Mouse (Mus musculus): ENCODE results near the gene Ak2. TPM values are rescaled to one million over a fixed set of nuclear protein-coding genes. Genes with fewer than 3 reads are reported as not detected.

Gene Ak2
- polyA plus RNA-seq, 1 experiment from 2014 or later: 183 TPM

DNA sequence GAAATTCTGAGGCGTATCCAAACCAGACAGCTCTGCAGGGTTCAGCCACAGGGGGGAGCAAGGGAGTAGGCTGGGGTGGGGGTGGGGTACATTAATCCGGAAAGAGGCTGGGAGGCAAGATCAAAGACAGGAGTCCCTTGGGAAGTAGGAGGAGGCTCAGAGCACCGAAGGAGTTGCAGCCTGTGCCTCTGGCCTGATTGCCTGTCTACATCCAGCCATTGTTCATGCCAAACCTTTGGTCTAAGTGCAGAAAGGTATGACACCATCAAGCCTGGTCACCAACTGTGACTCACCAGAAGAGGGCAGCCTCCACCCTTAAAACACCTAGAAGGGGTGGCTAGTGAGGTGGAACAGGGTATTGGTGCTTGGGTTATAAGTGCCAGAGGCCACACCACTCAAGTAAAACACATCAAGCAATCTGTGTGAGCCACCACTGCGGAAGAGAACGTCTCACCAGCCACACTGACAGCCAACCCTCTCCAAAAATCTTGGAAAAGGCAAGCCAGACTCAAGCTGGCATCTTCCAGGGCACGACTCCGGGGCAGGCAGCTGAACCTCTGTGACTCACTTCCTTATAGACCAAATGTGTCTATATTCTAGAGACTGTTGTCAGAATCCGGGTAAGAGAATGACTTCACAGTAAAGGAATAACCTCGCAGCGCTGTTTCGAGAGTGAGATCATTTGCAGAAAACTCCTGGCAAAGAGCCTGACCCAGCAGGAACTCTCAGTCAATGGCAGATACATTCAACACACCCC, 34.4 kb upstream of the Ak2 start:
- Histone ChIP-seq H3K4me1 (replicated peaks; ENCODE audit: control insufficient read depth, insufficient read depth, low read length) (peaks cover 5% of the 10 kb centered on the region), H3K27me3 (replicated peaks; ENCODE audit: control insufficient read depth, insufficient read depth, low read length) (no peaks in the 10 kb centered on the region), H3K9ac (ENCODE audit: low read length) (no peak overlapping the region), H3K36me3 (ENCODE audit: control insufficient read depth, insufficient read depth, low read length) (no peaks in the 10 kb centered on the region), H3K9me3 (ENCODE audit: control insufficient read depth, low read length) (no peaks in the 10 kb centered on the region), H3K27ac (ENCODE audit: low read depth) (0 out of 2 replicates have a peak overlapping the region, but pooled peaks have one; percentile 5), H3K4me3 (ENCODE audit: low read depth, low read length) (no peak overlapping the region), H3K4me2 (ENCODE audit: low read length) (no peak overlapping the region)
- 40% methylated on average over 11 of the region's 11 CpGs for WGBS
- DNase-seq (ENCODE audit: low spot score) (peak; percentile 70), ATAC-seq (replicated peaks; ENCODE audit: low FRiP score, low TSS enrichment, low read depth) (peak; percentile 33; the same call in 1 of the 2 replicates)

- DNase-seq (ENCODE audit: low spot score): no peak
- peaks cover 5% of the 10 kb centered on the region for H3K4me1 ChIP-seq (replicated peaks; ENCODE audit: control insufficient read depth, insufficient read depth, low read length)
- H3K9ac ChIP-seq (ENCODE audit: low read length): no peak overlapping the region
- WGBS: 81% methylated on average over 11 of the region's 11 CpGs
- no peak for ATAC-seq (replicated peaks; ENCODE audit: low FRiP score, low TSS enrichment, low read depth)
- 0 out of 2 replicates have a peak overlapping the region, but pooled peaks have one; percentile 5 for H3K27ac ChIP-seq (ENCODE audit: low read depth)
- H3K4me2 ChIP-seq (ENCODE audit: low read length): no peak overlapping the region
- no peaks in the 10 kb centered on the region for H3K9me3 ChIP-seq (ENCODE audit: control insufficient read depth, low read length)
- no peak overlapping the region for H3K4me3 ChIP-seq (ENCODE audit: low read depth, low read length)
- no peaks in the 10 kb centered on the region for H3K27me3 ChIP-seq (replicated peaks; ENCODE audit: control insufficient read depth, insufficient read depth, low read length)
- no peaks in the 10 kb centered on the region for H3K36me3 ChIP-seq (ENCODE audit: control insufficient read depth, insufficient read depth, low read length)
Observed at GRCm38 (mm10) chr4:128958156-128958555, 33.6 kb upstream of the Ak2 start.

DNA sequence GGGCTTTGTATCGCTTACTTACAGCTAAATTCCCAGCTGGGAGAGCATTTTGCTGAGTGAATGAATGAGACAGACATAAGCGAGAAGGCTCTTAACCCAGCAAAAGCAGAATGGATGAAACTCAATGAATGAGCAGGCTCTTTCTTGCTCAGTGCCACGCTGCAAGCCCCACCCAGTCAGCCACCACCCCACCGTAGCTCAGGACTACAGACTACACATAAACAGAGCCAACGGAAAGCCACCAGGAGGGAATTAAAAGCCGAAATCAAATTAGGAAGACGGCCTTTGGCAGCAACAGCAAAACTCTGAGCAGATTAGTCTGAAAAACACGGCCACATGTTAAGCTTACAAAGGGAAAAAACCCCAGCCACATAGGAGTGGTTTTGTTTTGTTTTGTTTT, 32.9 kb upstream of the Ak2 start:
- no peaks in the 10 kb centered on the region for H3K36me3 ChIP-seq (ENCODE audit: control insufficient read depth, insufficient read depth, low read length)
- no peak for DNase-seq (ENCODE audit: low spot score)
- 73% methylated on average over 8 of the region's 8 CpGs for WGBS
- no peak for ATAC-seq (replicated peaks; ENCODE audit: low FRiP score, low TSS enrichment, low read depth)
- no peaks in the 10 kb centered on the region for H3K27me3 ChIP-seq (replicated peaks; ENCODE audit: control insufficient read depth, insufficient read depth, low read length)
- no peaks in the 10 kb centered on the region for H3K9me3 ChIP-seq (ENCODE audit: control insufficient read depth, low read length)
- peaks cover 5% of the 10 kb centered on the region for H3K4me1 ChIP-seq (replicated peaks; ENCODE audit: control insufficient read depth, insufficient read depth, low read length)
- H3K4me3 ChIP-seq (ENCODE audit: low read depth, low read length): no peak overlapping the region
- H3K9ac ChIP-seq (ENCODE audit: low read length): no peak overlapping the region
- no peak overlapping the region for H3K4me2 ChIP-seq (ENCODE audit: low read length)
- no peak overlapping the region for H3K27ac ChIP-seq (ENCODE audit: low read depth)

DNA sequence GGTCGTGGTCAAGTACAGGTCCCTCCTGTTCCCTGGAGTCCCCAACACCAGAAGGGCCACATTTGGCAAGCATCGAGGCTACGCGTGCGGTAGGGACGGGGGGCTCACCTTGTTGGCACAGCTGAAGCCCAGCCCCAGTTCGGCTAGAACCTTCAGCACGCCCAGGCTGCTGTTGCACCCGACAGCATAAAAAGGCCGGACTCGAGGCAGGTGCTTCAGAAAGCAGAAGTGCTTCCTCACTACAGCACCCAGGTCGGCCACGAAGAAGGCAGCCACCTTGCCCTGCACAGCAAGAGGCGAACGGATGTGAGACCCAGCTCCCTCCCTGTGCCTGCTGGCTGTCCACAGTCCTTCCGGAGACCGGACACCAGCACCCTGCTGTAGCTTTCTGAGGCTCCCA, 32.1 kb upstream of the Ak2 start:
- Histone ChIP-seq H3K4me1 (replicated peaks; ENCODE audit: control insufficient read depth, insufficient read depth, low read length) (peaks cover 5% of the 10 kb centered on the region), H3K4me3 (ENCODE audit: low read depth, low read length) (no peak overlapping the region), H3K27ac (ENCODE audit: low read depth) (no peak overlapping the region), H3K36me3 (ENCODE audit: control insufficient read depth, insufficient read depth, low read length) (no peaks in the 10 kb centered on the region), H3K27me3 (replicated peaks; ENCODE audit: control insufficient read depth, insufficient read depth, low read length) (no peaks in the 10 kb centered on the region), H3K9ac (ENCODE audit: low read length) (no peak overlapping the region), H3K4me2 (ENCODE audit: low read length) (no peak overlapping the region), H3K9me3 (ENCODE audit: control insufficient read depth, low read length) (no peaks in the 10 kb centered on the region)
- whole genome bisulfite sequencing: 85% methylated on average over 17 of the region's 17 CpGs
- DNase-seq (ENCODE audit: low spot score) (no peak), ATAC-seq (replicated peaks; ENCODE audit: low FRiP score, low TSS enrichment, low read depth) (no peak)

- 7% methylated on average over 16 of the region's 16 CpGs for WGBS
- H3K9me3 ChIP-seq (ENCODE audit: control insufficient read depth, low read length): no peaks in the 10 kb centered on the region
- peak overlapping the region; percentile 69 for H3K9ac ChIP-seq (ENCODE audit: low read length)
- H3K27ac ChIP-seq (ENCODE audit: low read depth): no peak overlapping the region
- no peaks in the 10 kb centered on the region for H3K27me3 ChIP-seq (replicated peaks; ENCODE audit: control insufficient read depth, insufficient read depth, low read length)
- DNase-seq (ENCODE audit: low spot score) (peak; percentile 61), ATAC-seq (replicated peaks; ENCODE audit: low FRiP score, low TSS enrichment, low read depth) (no peak)
- peak overlapping the region; percentile 70 for H3K4me3 ChIP-seq (ENCODE audit: low read depth, low read length)
- H3K36me3 ChIP-seq (ENCODE audit: control insufficient read depth, insufficient read depth, low read length): no peaks in the 10 kb centered on the region
- H3K4me1 ChIP-seq (replicated peaks; ENCODE audit: control insufficient read depth, insufficient read depth, low read length): peaks cover 5% of the 10 kb centered on the region
- H3K4me2 ChIP-seq (ENCODE audit: low read length): peak overlapping the region; percentile 85
Observed at GRCm38 (mm10) chr4:128961301-128962028, 30.3 kb upstream of the Ak2 start.

- H3K27ac ChIP-seq (ENCODE audit: low read depth): peak within 1 kb of the TSS; percentile 52; the same call in 1 of the 2 replicates
- under 1% methylated on average over 64 of the region's 72 CpGs for WGBS
- H3K9me3 ChIP-seq (ENCODE audit: control insufficient read depth, low read length): no peaks in the 10 kb centered on the region
- no peaks in the 10 kb centered on the region for H3K27me3 ChIP-seq (replicated peaks; ENCODE audit: control insufficient read depth, insufficient read depth, low read length)
- DNase-seq (ENCODE audit: low spot score): peak; percentile 99
- H3K4me3 ChIP-seq (ENCODE audit: low read depth, low read length): peak within 1 kb of the TSS; percentile 70
- H3K9ac ChIP-seq (ENCODE audit: low read length): peak within 1 kb of the TSS; percentile 69
- peaks cover 5% of the 10 kb centered on the region for H3K4me1 ChIP-seq (replicated peaks; ENCODE audit: control insufficient read depth, insufficient read depth, low read length)
- ATAC-seq (replicated peaks; ENCODE audit: low FRiP score, low TSS enrichment, low read depth): peak; percentile 94
- peak within 1 kb of the TSS; percentile 85 for H3K4me2 ChIP-seq (ENCODE audit: low read length)
- no peaks in the 10 kb centered on the region for H3K36me3 ChIP-seq (ENCODE audit: control insufficient read depth, insufficient read depth, low read length)
Observed at GRCm38 (mm10) chr4:128962029-128962925, 29.5 kb upstream of the Ak2 start, which contains the start of gene Azin2. Gene Azin2 (minus strand): TSS chr4:128962442.

- no peaks in the 10 kb centered on the region for H3K36me3 ChIP-seq (ENCODE audit: control insufficient read depth, insufficient read depth, low read length)
- peak overlapping the region; percentile 70 for H3K4me3 ChIP-seq (ENCODE audit: low read depth, low read length)
- no peak for DNase-seq (ENCODE audit: low spot score)
- 8% methylated on average over 9 of the region's 9 CpGs for WGBS
- H3K9ac ChIP-seq (ENCODE audit: low read length): peak overlapping the region; percentile 69
- ATAC-seq (replicated peaks; ENCODE audit: low FRiP score, low TSS enrichment, low read depth): no peak
- H3K27ac ChIP-seq (ENCODE audit: low read depth): no peak overlapping the region
- H3K4me1 ChIP-seq (replicated peaks; ENCODE audit: control insufficient read depth, insufficient read depth, low read length): peaks cover 5% of the 10 kb centered on the region
- H3K27me3 ChIP-seq (replicated peaks; ENCODE audit: control insufficient read depth, insufficient read depth, low read length): no peaks in the 10 kb centered on the region
- no peaks in the 10 kb centered on the region for H3K9me3 ChIP-seq (ENCODE audit: control insufficient read depth, low read length)
- H3K4me2 ChIP-seq (ENCODE audit: low read length): peak overlapping the region; percentile 85
Observed at GRCm38 (mm10) chr4:128962926-128963290, 28.9 kb upstream of the Ak2 start.

DNA sequence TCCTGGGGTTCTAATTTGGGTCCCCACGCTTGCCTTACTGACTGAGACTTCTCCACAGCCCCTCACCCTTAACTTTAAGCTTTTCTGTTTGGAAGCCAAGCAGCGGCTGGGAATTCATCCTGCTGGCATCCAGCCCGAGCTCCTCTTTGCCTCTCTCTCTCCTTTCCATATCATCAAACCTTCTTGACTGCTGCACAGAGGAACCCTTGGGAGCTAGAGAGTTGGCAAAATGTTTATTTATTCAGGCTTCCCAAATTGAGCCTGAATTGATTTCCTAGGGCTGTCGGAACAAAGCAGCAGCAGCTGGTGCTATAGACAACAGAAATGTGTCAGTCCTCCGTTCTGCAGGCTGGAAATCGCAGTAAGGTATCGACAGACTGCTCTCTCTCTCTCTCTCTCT, 25.0 kb upstream of the Ak2 start:
- 31% methylated on average over 7 of the region's 7 CpGs for WGBS
- Histone ChIP-seq H3K4me2 (ENCODE audit: low read length) (no peak overlapping the region), H3K4me3 (ENCODE audit: low read depth, low read length) (no peak overlapping the region), H3K27ac (ENCODE audit: low read depth) (no peak overlapping the region), H3K36me3 (ENCODE audit: control insufficient read depth, insufficient read depth, low read length) (no peaks in the 10 kb centered on the region), H3K4me1 (replicated peaks; ENCODE audit: control insufficient read depth, insufficient read depth, low read length) (no peaks in the 10 kb centered on the region; the same call in 1 of the 2 replicates), H3K9ac (ENCODE audit: low read length) (no peak overlapping the region), H3K9me3 (ENCODE audit: control insufficient read depth, low read length) (no peaks in the 10 kb centered on the region), H3K27me3 (replicated peaks; ENCODE audit: control insufficient read depth, insufficient read depth, low read length) (no peaks in the 10 kb centered on the region)
- ATAC-seq (replicated peaks; ENCODE audit: low FRiP score, low TSS enrichment, low read depth) (no peak), DNase-seq (ENCODE audit: low spot score) (no peak)

Data from intestine, embryonic 14.5 days (tissue).